Mouse (Mus musculus): ENCODE results near the gene Borcs7.

DNA sequence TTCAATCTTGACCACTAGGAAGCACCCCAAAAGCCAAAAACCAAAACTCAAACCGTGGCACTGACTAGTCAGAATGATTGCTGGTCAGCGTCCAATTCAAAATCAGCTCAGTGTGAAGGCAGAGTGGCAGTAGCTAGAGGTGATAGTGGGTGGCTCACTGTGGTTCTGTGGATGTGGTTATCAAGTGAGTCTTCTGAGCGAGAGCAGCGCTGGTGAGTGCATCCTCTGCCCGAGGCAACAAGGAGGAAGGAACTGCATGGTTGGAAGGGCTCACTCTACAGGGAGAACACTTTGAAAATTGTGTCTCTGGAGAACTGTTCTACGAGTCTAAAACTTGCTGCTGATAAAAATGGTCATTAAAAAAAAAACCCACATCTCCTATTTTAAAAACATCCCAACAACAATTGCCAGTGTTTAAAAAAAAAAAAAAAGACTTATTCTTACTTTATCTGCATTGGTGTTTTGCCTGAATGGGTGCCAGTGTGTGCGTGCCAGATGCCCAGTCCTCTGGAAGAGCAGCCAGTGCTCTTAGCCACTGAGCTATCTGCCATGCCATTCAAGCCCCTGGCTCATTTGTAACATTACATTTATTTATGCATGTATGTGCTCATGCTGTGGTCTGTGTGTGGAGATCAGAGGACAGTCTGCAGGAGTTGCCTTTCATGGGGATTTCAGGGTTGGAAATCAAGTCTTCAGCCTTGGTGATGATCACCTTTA, 16.2 kb downstream of the Borcs7 start:
- TF ChIP-seq TAL1 (conservative IDR thresholded peaks at IDR 0.05; ENCODE audit: low read depth, low read length) (no peak), CTCF (IDR thresholded peaks at IDR 0.05; ENCODE audit: low read depth, low read length) (no peak)
